Mouse (Mus musculus) cerebellum, adult 2 months (tissue): ENCODE measurements around the gene Stab1.

Source experiments
- CTCF ChIP-seq: fragments of 200-500 bp; IDR thresholded peaks from 2 replicates; pipeline ENCODE4 v1.5.1; 2011; ENCODE audit warnings: low read depth, mild to moderate bottlenecking, control low read depth, low read length, moderate library complexity, borderline replicate concordance; ENCODE audit not compliant: insufficient read depth
- POLR2A ChIP-seq: fragments of 200-500 bp; IDR thresholded peaks from 2 replicates; pipeline ENCODE4 v1.6.1; 2011; ENCODE audit warnings: low read length, control low read depth, borderline replicate concordance; ENCODE audit not compliant: insufficient read depth

GRCm38 (mm10) chr14:31212499-31212898, 44.1 kb upstream of the Stab1 start:
- TF ChIP-seq CTCF, result no peak
- TF ChIP-seq POLR2A, result no peak
